Mouse (Mus musculus): ENCODE measurements around the gene Agbl4.

GRCm38 (mm10) chr4:111638948-111639708, 1241.7 kb downstream of the Agbl4 start:
- TF ChIP-seq CTCF (IDR thresholded peaks at IDR 0.05; ENCODE audit: low read depth, low read length): no peak
- no peak for TF ChIP-seq POLR2A (IDR thresholded peaks at IDR 0.05; ENCODE audit: extremely low read depth, insufficient read depth, low read length)

Data from liver, adult 2 months (tissue).